ENCODE assay signal across 19 mouse cellular contexts in genomic region chr6:123207187-123208076, GRCm38 (mm10). TPM values are rescaled to one million over a fixed set of nuclear protein-coding genes. Genes with fewer than 3 reads are reported as not detected.
DNase-seq lines count a peak whose midpoint lies in the region; ATAC-seq and TF ChIP-seq lines count a peak whose summit lies in the region.
"Had no signal": no experiment of that assay in that cellular context is flagged by ENCODE, and none has a peak within 500 bp of the region (broad histone marks: within the 10 kb centered on the region; RNA-seq: fewer than 3 reads in every experiment).

No protein-coding gene starts in this region.

- H3K9ac ChIP-seq in ES-E14 (ENCODE audit: insufficient read depth, low read depth, low read length, poor library complexity, severe bottlenecking) = no peak overlapping the region
- H3K9ac ChIP-seq in liver, embryonic 15.5 days = no peak overlapping the region

- H3K9me3 ChIP-seq in ES-E14 (ENCODE audit: control insufficient read depth, insufficient read depth, low read depth, low read length) = no peaks in the 10 kb centered on the region
- H3K9me3 ChIP-seq in liver, embryonic 15.5 days (replicated peaks) = no peaks in the 10 kb centered on the region

- no peak overlapping the region for H3K4me3 ChIP-seq in ES-E14 (ENCODE audit: insufficient read depth in 1 of 2, low read depth in 1 of 2, low read length in 2 of 2, poor library complexity in 1 of 2, severe bottlenecking in 1 of 2)
- no peak overlapping the region for H3K4me3 ChIP-seq in liver, embryonic 15.5 days (replicated peaks)
- H3K4me3 ChIP-seq: layer of hippocampus, adult 2 months had no signal

- no peaks in the 10 kb centered on the region for H3K4me1 ChIP-seq in ES-E14 (ENCODE audit: control insufficient read depth in 2 of 2, insufficient read depth in 2 of 2, low read length in 2 of 2, poor library complexity in 1 of 2)
- H3K4me1 ChIP-seq in liver, embryonic 15.5 days (replicated peaks) = peaks cover 6% of the 10 kb centered on the region

- peak overlapping the region; percentile 18; the same call in 1 of the 2 replicates for H3K4me2 ChIP-seq in liver, embryonic 15.5 days

- H3K36me3 ChIP-seq in ES-E14 (ENCODE audit: control insufficient read depth, insufficient read depth, low read length, poor library complexity, severe bottlenecking) = no peaks in the 10 kb centered on the region
- no peaks in the 10 kb centered on the region for H3K36me3 ChIP-seq in liver, embryonic 15.5 days (replicated peaks)

- peak; percentile 35 for DNase-seq in 3T3-L1 (ENCODE audit: low read depth, low spot score)
- no peak for DNase-seq in ES-E14 (ENCODE audit: low read depth, low spot score)
- peak; percentile 69 for DNase-seq in c-Kit-positive CD71-positive TER-119-positive erythroid progenitor cells, embryonic 14.5 days (ENCODE audit: low spot score)
- DNase-seq in cerebellum, postnatal 4 days (ENCODE audit: low spot score in 2 of 2) = no peak
- DNase-seq in cerebellum, adult 11 months = no peak
- no peak for DNase-seq in B cell, adult 2 months
- DNase-seq: adrenal gland, postnatal 36 days; cerebellum, adult 8-10 months; heart, adult 18-20 months; heart, postnatal 14 days; midbrain, embryonic 14.5 days had no signal

- no peak overlapping the region for H3K27ac ChIP-seq in ES-E14 (ENCODE audit: insufficient read depth, low read depth, low read length, poor library complexity, severe bottlenecking)
- H3K27ac ChIP-seq in liver, embryonic 15.5 days (replicated peaks) = peak overlapping the region; percentile 70
- H3K27ac ChIP-seq: layer of hippocampus, adult 2 months had no signal

- 58% methylated on average over 1 of the region's 1 CpGs for WGBS in liver, embryonic 15.5 days (ENCODE audit: insufficient replicate concordance)

- ATAC-seq in liver, embryonic 15.5 days (ENCODE audit: insufficient read depth) = peak; percentile 93
- ATAC-seq: activated CD4-positive, CD25-positive, alpha-beta regulatory T cell, adult 4 months; hindbrain, embryonic 16.5 days had no signal

- H3K27me3 ChIP-seq in liver, embryonic 15.5 days = no peaks in the 10 kb centered on the region

- in situ Hi-C loops in ES-E14 (cut with MboI; ENCODE audit: low sequenced_read_pairs in 2 of 2, unreplicated experiment in 2 of 2) = no loop called here

TF ChIP-seq in ES-E14, 5 proteins besides CTCF, POLR2A, EP300 and RAD21:
- no peak for TF ChIP-seq ZC3H11A (IDR thresholded peaks at IDR 0.05; ENCODE audit: borderline replicate concordance, low read depth, low read length)
- TF ChIP-seq MAFK (IDR thresholded peaks at IDR 0.05; ENCODE audit: insufficient read depth, low read depth, low read length) = 0 out of 2 replicates have a peak, but pooled peaks have one; percentile 60
- TF ChIP-seq HCFC1 (IDR thresholded peaks at IDR 0.05; ENCODE audit: borderline replicate concordance, insufficient read depth, low read length) = no peak
- no peak for TF ChIP-seq ZNF384 (IDR thresholded peaks at IDR 0.05; ENCODE audit: low read depth, low read length)
- TF ChIP-seq CHD2 (IDR thresholded peaks at IDR 0.05; ENCODE audit: low read depth, low read length) = no peak

RNA-seq across cellular contexts. Expression of gene Clec4n, which starts 22.2 kb away (rescaled TPM):
- total RNA-seq in ES-E14 (2012; rRNA removed) = not detected in 2 replicates
- 19.4 and 19.7 TPM in 2 replicates for polyA plus RNA-seq in liver, embryonic 15.5 days (2015; fragmentation: Nextera tagmentation; extraction: Ambion mirVana)
- total RNA-seq: layer of hippocampus, adult 2 months had no signal

RNA-seq across cellular contexts. Expression of gene Clec4b2, which starts 34.7 kb away (rescaled TPM):
- total RNA-seq in ES-E14 (2012; rRNA removed) = not detected in 2 replicates
- 0.33 and 0.55 TPM in 2 replicates for polyA plus RNA-seq in liver, embryonic 15.5 days (2015; fragmentation: Nextera tagmentation; extraction: Ambion mirVana)
- total RNA-seq: adrenal gland, postnatal 36 days; heart, adult 18-20 months; layer of hippocampus, adult 2 months had no signal
- polyA plus RNA-seq: activated CD4-positive, CD25-positive, alpha-beta regulatory T cell, adult 4 months; hindbrain, embryonic 16.5 days; kidney, embryonic 16.5 days; limb, embryonic 14.5 days; midbrain, embryonic 14.5 days; small intestine, adult 2 months; urinary bladder, adult 2 months had no signal

RNA-seq across cellular contexts. Expression of gene Clec4d, which starts 54.5 kb away (rescaled TPM):
- not detected in 2 replicates for total RNA-seq in ES-E14 (2012; rRNA removed)
- 0.58 and 0.64 TPM in 2 replicates for polyA plus RNA-seq in liver, embryonic 15.5 days (2015; fragmentation: Nextera tagmentation; extraction: Ambion mirVana)
- total RNA-seq: layer of hippocampus, adult 2 months had no signal
- polyA plus RNA-seq: activated CD4-positive, CD25-positive, alpha-beta regulatory T cell, adult 4 months; hindbrain, embryonic 16.5 days; kidney, embryonic 16.5 days; midbrain, embryonic 14.5 days; small intestine, adult 2 months had no signal

Comparison
In these comparisons a context has a peak if more than half of its experiments do, and no peak if none do; other contexts are left out.
1. DNase-seq: peak in 3T3-L1 (single experiment) and c-Kit-positive CD71-positive TER-119-positive erythroid progenitor cells, embryonic 14.5 days (single experiment); none in ES-E14 (single experiment), cerebellum, postnatal 4 days (0 of 2), cerebellum, adult 11 months (single experiment) and B cell, adult 2 months (0 of 2).